Mouse (Mus musculus) neural tube, embryonic 14.5 days (tissue): ENCODE measurements around the gene Gm13090. TPM values are rescaled to one million over a fixed set of nuclear protein-coding genes. Genes with fewer than 3 reads are reported as not detected.

Source experiments
- ATAC-seq: fragments of 200-750 bp; cut with Nextera tagmentation; 2 replicates; pipeline ENCODE4 v1.8.0; 2017; ENCODE audit warnings: low read depth, mild to moderate bottlenecking, moderate TSS enrichment, moderate library complexity
- H3K27ac ChIP-seq: fragments of 300-500 bp; sonication (generic); 2 replicates; pipeline ENCODE4 v1.5.1; 2014; ENCODE audit warnings: low read depth, mild to moderate bottlenecking, control low read depth, low read length, moderate library complexity, mixed read lengths
- H3K27me3 ChIP-seq: fragments of 300-500 bp; sonication (generic); 2 replicates; pipeline ENCODE4 v1.6.1; 2014; ENCODE audit warnings: low read length; ENCODE audit not compliant: control insufficient read depth, insufficient read depth
- H3K36me3 ChIP-seq: fragments of 300-500 bp; sonication (generic); 2 replicates; pipeline ENCODE4 v1.6.1; 2014; ENCODE audit warnings: low read length, mixed read lengths; ENCODE audit not compliant: control insufficient read depth, insufficient read depth
- H3K4me1 ChIP-seq: fragments of 300-500 bp; sonication (generic); 2 replicates; pipeline ENCODE4 v1.6.1; 2014; ENCODE audit warnings: low read length; ENCODE audit not compliant: control insufficient read depth, insufficient read depth
- H3K4me2 ChIP-seq: fragments of 300-500 bp; sonication (generic); 2 replicates; pipeline ENCODE4 v1.6.1; 2014; ENCODE audit warnings: mild to moderate bottlenecking, low read depth, low read length, control low read depth
- H3K4me3 ChIP-seq: fragments of 300-500 bp; sonication (generic); 2 replicates; pipeline ENCODE4 v1.5.1; 2014; ENCODE audit warnings: low read depth, low read length, control low read depth, mixed read lengths
- H3K9ac ChIP-seq: fragments of 300-500 bp; sonication (generic); replicated peaks from 2 replicates; pipeline ENCODE4 v1.6.1; 2014; ENCODE audit warnings: low read depth, mild to moderate bottlenecking, control low read depth, low read length, mixed read lengths
- H3K9me3 ChIP-seq: fragments of 300-500 bp; sonication (generic); 2 replicates; pipeline ENCODE4 v1.6.1; 2016; ENCODE audit warnings: low read length; ENCODE audit not compliant: control insufficient read depth
- WGBS: fragments of 180-500 bp; shearing (Covaris S2); extraction: QIAGEN DNeasy Blood & Tissue Kit; methylation state at CpG from one replicate; pipeline ENCODE4 v1.1.7; 2014; 5-methylcytosine and 5-hydroxymethylcytosine counted together
- polyA plus RNA-seq: library from polyadenylated mRNA; unstranded; fragments of >200 nt; fragmentation: Nextera tagmentation; extraction: Ambion mirVana; gene quantifications from 2 replicates; pipeline ENCODE4 v1.2.1, GENCODE M21; 2014

Gene Gm13090
- polyA plus RNA-seq, 1 experiment from 2014 or later = 1.4 TPM

- Histone ChIP-seq H3K4me2 (peak overlapping the region; percentile 74), H3K9ac (peak overlapping the region; percentile 88), H3K27ac (peak overlapping the region; percentile 100), H3K9me3 (no peaks in the 10 kb centered on the region), H3K4me3 (peak overlapping the region; percentile 34), H3K27me3 (no peaks in the 10 kb centered on the region), H3K4me1 (peaks cover 40% of the 10 kb centered on the region), H3K36me3 (no peaks in the 10 kb centered on the region)
- WGBS = 55% methylated on average over 16 of the region's 16 CpGs
- ATAC-seq = no peak; the same call in 1 of the 2 replicates
Observed at GRCm38 (mm10) chr4:151129725-151130557, 40.6 kb downstream of the Gm13090 start.

- Histone ChIP-seq H3K9me3 (no peaks in the 10 kb centered on the region), H3K4me2 (no peak overlapping the region), H3K36me3 (no peaks in the 10 kb centered on the region), H3K4me3 (no peak overlapping the region), H3K27me3 (no peaks in the 10 kb centered on the region), H3K4me1 (peaks cover 40% of the 10 kb centered on the region), H3K27ac (peak overlapping the region; percentile 100; the same call in 1 of the 2 replicates), H3K9ac (no peak overlapping the region; the same call in 1 of the 2 replicates)
- WGBS = 65% methylated on average over 9 of the region's 9 CpGs
- no peak for ATAC-seq
Observed at GRCm38 (mm10) chr4:151130756-151131490, 41.6 kb downstream of the Gm13090 start.

GRCm38 (mm10) chr4:151132493-151132892 lies 43.1 kb downstream of the Gm13090 start:
- WGBS = 79% methylated on average over 9 of the region's 9 CpGs
- H3K27me3 ChIP-seq = no peaks in the 10 kb centered on the region
- H3K4me3 ChIP-seq = no peak overlapping the region
- H3K4me2 ChIP-seq = no peak overlapping the region
- H3K9me3 ChIP-seq = no peaks in the 10 kb centered on the region
- no peak overlapping the region for H3K9ac ChIP-seq
- ATAC-seq = no peak
- H3K36me3 ChIP-seq = no peaks in the 10 kb centered on the region
- H3K27ac ChIP-seq = no peak overlapping the region
- H3K4me1 ChIP-seq = peaks cover 27% of the 10 kb centered on the region

GRCm38 (mm10) chr4:151133760-151134159 lies 44.4 kb downstream of the Gm13090 start:
- Histone ChIP-seq H3K9me3 (no peaks in the 10 kb centered on the region), H3K36me3 (no peaks in the 10 kb centered on the region), H3K27ac (no peak overlapping the region), H3K9ac (no peak overlapping the region), H3K4me2 (no peak overlapping the region), H3K4me1 (peaks cover 32% of the 10 kb centered on the region), H3K4me3 (no peak overlapping the region), H3K27me3 (no peaks in the 10 kb centered on the region)
- no peak for ATAC-seq
- 82% methylated on average over 4 of the region's 4 CpGs for WGBS

- no peak overlapping the region for H3K4me2 ChIP-seq
- H3K9ac ChIP-seq = no peak overlapping the region
- 88% methylated on average over 8 of the region's 8 CpGs for WGBS
- no peaks in the 10 kb centered on the region for H3K36me3 ChIP-seq
- H3K4me3 ChIP-seq = no peak overlapping the region
- H3K4me1 ChIP-seq = peaks cover 35% of the 10 kb centered on the region
- H3K27ac ChIP-seq = no peak overlapping the region
- no peaks in the 10 kb centered on the region for H3K27me3 ChIP-seq
- no peak for ATAC-seq
- H3K9me3 ChIP-seq = no peaks in the 10 kb centered on the region
Observed at GRCm38 (mm10) chr4:151135491-151135890, 46.1 kb downstream of the Gm13090 start.

- Histone ChIP-seq H3K27ac (peak overlapping the region; percentile 98), H3K4me2 (peak overlapping the region; percentile 50)
Observed at GRCm38 (mm10) chr4:151137701-151138100, 48.3 kb downstream of the Gm13090 start.

GRCm38 (mm10) chr4:151138135-151138534 lies 48.8 kb downstream of the Gm13090 start:
- no peaks in the 10 kb centered on the region for H3K9me3 ChIP-seq
- peaks cover 36% of the 10 kb centered on the region for H3K4me1 ChIP-seq
- H3K36me3 ChIP-seq = no peaks in the 10 kb centered on the region
- H3K9ac ChIP-seq = peak overlapping the region; percentile 34
- no peaks in the 10 kb centered on the region for H3K27me3 ChIP-seq
- peak overlapping the region; percentile 50; the same call in 1 of the 2 replicates for H3K4me2 ChIP-seq
- 17% methylated on average over 9 of the region's 10 CpGs for WGBS
- peak overlapping the region; percentile 98 for H3K27ac ChIP-seq
- no peak for ATAC-seq
- H3K4me3 ChIP-seq = no peak overlapping the region

More at GRCm38 (mm10) chr4:151137701-151138100, 48.3 kb downstream of the Gm13090 start:
- 34% methylated on average over 5 of the region's 5 CpGs for WGBS
- 0 out of 2 replicates have a peak overlapping the region, but pooled peaks have one; percentile 34 for H3K9ac ChIP-seq
- no peaks in the 10 kb centered on the region for H3K36me3 ChIP-seq
- no peaks in the 10 kb centered on the region for H3K27me3 ChIP-seq
- H3K9me3 ChIP-seq = no peaks in the 10 kb centered on the region
- no peak overlapping the region for H3K4me3 ChIP-seq
- ATAC-seq = no peak
- peaks cover 36% of the 10 kb centered on the region for H3K4me1 ChIP-seq

GRCm38 (mm10) chr4:151138586-151138985 lies 49.2 kb downstream of the Gm13090 start:
- Histone ChIP-seq H3K4me3 (no peak overlapping the region), H3K9ac (peak overlapping the region; percentile 34; the same call in 1 of the 2 replicates), H3K4me1 (peaks cover 36% of the 10 kb centered on the region), H3K27me3 (no peaks in the 10 kb centered on the region), H3K4me2 (peak overlapping the region; percentile 50; the same call in 1 of the 2 replicates), H3K27ac (peak overlapping the region; percentile 98), H3K36me3 (no peaks in the 10 kb centered on the region), H3K9me3 (no peaks in the 10 kb centered on the region)
- 24% methylated on average over 2 of the region's 2 CpGs for WGBS
- ATAC-seq = no peak
